Mouse (Mus musculus) ES-Bruce4 (cell line): ENCODE measurements around the gene Fam171a1.

Experiments
- CTCF ChIP-seq: IDR thresholded peaks from one replicate; pipeline ENCODE4 v1.8.1; 2011; ENCODE audit warnings: low read depth, low read length
- EP300 ChIP-seq: IDR thresholded peaks from 2 replicates; pipeline ENCODE4 v1.6.1; 2011; ENCODE audit warnings: low read depth, low read length; ENCODE audit not compliant: insufficient read depth
- POLR2A ChIP-seq: IDR thresholded peaks from one replicate; pipeline ENCODE4 v1.8.1; 2011; ENCODE audit warnings: low read length; ENCODE audit not compliant: insufficient read depth

DNA sequence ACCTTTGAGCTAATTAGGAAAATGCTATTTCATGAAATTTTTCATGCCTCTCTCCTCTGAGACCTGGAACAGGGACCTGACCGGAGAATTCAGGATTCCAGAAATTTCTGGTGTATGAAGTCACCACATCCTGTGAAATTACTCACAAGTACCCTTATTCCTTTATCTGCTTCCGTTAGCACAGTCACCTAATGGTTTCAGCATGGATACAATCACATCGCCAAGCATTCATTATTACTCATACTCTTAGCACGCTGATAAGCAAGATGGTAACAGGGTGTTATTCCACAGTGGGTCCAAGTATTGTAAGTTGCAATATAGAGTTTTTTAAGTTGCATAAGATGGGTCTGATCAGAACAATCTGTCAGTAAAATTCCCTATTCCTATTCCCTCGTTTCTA lies 125.2 kb downstream of the Fam171a1 start:
- TF ChIP-seq CTCF (no peak), POLR2A (no peak), EP300 (no peak)
